Mouse (Mus musculus) erythroblast, embryonic 14.5 days (primary cell): ENCODE measurements at regions not wholly inside any gene's neighbourhood (a gene's known extent, or its start where the extent isn't known, plus 50 kb on each side); places are given as distances from the start of the nearest gene placed in this dataset.

Source experiments
- GATA1 ChIP-seq: IDR thresholded peaks from 2 replicates; pipeline ENCODE4 v1.6.1; 2012; ENCODE audit warnings: low read length, inconsistent platforms, mixed read lengths
- TAL1 ChIP-seq: IDR thresholded peaks from 3 replicates; pipeline ENCODE4 v1.6.1; 2012; ENCODE audit warnings: low read length, inconsistent platforms, mixed read lengths

- TF ChIP-seq GATA1 (no peak), TAL1 (no peak)
Measured at GRCm38 (mm10) chr16:30742474-30742873, 143.0 kb downstream of the Fam43a start.
